Mouse (Mus musculus) spleen, postnatal 36 days (tissue): ENCODE measurements around the gene Smarca4.

Experiments used
- DNase-seq, 2 experiments: peaks; one replicate each; pipeline ENCODE4 v3.0.0; 2022; ENCODE audit warnings: low spot score in 2 of 2, mixed read lengths in 1 of 2

The Smarca4 gene

GRCm38 (mm10) chr9:21750370-21750769 is 134.4 kb downstream of the Smarca4 start:
- DNase-seq, result no peak

- DNase-seq, result no peak
Measured at GRCm38 (mm10) chr9:21751347-21751746, 135.4 kb downstream of the Smarca4 start.

- DNase-seq, result peak; percentile 21 to 32
Measured at GRCm38 (mm10) chr9:21752252-21752792, 136.4 kb downstream of the Smarca4 start.
